Mouse (Mus musculus): ENCODE data around the gene Slc35f1. TPM values are rescaled to one million over a fixed set of nuclear protein-coding genes. Genes with fewer than 3 reads are reported as not detected.
"Not testable (repeated sequence)": the region's sequence is repeated elsewhere in the genome, so short reads cannot be mapped to it uniquely, and the experiment has no call there.

Gene Slc35f1
- polyA plus RNA-seq, 1 experiment from 2014 or later, result 40.1 TPM

DNA sequence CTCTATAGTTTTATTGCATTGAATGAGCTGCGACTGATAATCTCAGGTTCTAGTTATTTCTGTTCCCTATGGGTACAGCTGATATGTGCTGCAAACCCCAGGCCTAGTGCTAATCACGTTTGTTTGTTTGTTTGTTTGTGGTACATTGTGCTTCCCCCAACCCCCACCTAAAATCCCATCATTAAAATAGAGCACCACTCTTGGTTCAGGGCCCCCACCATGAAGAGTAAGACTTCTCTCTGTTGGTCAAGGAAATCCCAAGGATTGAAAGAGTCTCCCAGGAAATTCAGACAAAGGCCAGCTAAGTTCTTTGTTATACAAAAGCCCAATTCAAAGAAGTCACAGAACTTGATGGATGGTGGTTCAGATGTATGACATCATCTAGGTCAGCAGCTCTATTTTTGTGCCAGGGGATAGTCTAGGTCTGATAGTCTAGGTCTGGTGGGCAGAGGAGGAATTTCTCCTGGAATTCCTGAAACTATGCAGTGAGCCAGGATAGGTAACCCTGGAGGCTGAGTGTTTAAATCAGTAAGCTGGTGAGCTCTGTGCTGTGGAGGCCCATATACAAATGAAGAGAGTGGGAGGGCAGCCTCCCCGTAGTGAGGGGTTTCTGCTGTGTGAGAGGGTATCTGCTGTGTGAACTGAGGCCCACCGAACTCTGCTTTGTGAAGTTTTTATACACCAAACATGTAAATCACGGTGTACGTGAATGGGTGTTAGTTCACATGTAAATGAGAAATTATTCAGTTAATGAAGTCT lies 187.1 kb downstream of the Slc35f1 start:
- WGBS, result 9% methylated on average over 6 of the region's 6 CpGs
- no peaks in the 10 kb centered on the region for H3K9me3 ChIP-seq
- peak overlapping the region; percentile 70 for H3K27ac ChIP-seq (replicated peaks)
- no peak overlapping the region for H3K9ac ChIP-seq (replicated peaks)
- H3K4me2 ChIP-seq (replicated peaks), result no peak overlapping the region
- H3K27me3 ChIP-seq, result no peaks in the 10 kb centered on the region
- H3K4me1 ChIP-seq, result peaks cover 22% of the 10 kb centered on the region
- ATAC-seq (replicated peaks), result peak; percentile 88
- no peak overlapping the region for H3K4me3 ChIP-seq
- H3K36me3 ChIP-seq, result no peaks in the 10 kb centered on the region

DNA sequence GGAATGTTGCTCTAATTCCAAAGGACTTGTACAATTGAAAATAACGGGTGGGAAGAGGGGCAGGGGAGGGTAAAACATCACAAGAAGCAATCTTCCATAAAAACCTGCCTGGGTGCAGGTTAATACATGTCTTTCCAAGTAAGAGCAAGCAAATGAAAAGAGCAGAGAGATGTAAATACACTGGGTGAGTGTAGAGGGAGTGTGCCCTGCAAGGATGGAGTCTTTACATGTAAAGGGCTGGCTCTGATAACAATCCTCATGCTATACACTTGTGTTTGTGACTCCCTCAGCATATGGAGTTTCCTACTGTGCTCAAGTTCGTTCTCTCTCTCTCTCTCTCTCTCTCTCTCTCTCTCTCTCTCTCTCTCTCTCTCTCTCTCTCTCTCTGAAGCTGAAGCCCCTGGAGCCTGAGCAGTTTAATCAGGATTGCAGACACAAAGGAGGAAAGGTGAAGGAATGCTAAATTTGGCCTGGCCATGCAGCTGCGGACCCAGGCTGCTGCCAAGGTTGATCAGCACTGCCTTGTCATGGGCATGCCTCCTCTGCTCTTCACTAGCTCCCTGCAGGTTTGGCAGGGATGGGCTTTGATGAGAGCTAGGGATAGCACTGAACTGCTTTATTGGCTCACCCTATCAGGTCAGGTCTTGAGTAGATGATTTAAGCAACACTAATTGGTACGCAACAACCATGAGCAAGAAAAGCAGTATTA lies 187.9 kb downstream of the Slc35f1 start:
- peak overlapping the region; percentile 70 for H3K27ac ChIP-seq (replicated peaks)
- H3K9me3 ChIP-seq, result no peaks in the 10 kb centered on the region
- H3K4me2 ChIP-seq (replicated peaks), result no peak overlapping the region
- WGBS, result 21% methylated on average over 4 of the region's 4 CpGs
- H3K27me3 ChIP-seq, result no peaks in the 10 kb centered on the region
- no peaks in the 10 kb centered on the region for H3K36me3 ChIP-seq
- H3K4me3 ChIP-seq, result no peak overlapping the region
- peak; percentile 57 for ATAC-seq (replicated peaks)
- H3K9ac ChIP-seq (replicated peaks), result no peak overlapping the region
- peaks cover 23% of the 10 kb centered on the region for H3K4me1 ChIP-seq

DNA sequence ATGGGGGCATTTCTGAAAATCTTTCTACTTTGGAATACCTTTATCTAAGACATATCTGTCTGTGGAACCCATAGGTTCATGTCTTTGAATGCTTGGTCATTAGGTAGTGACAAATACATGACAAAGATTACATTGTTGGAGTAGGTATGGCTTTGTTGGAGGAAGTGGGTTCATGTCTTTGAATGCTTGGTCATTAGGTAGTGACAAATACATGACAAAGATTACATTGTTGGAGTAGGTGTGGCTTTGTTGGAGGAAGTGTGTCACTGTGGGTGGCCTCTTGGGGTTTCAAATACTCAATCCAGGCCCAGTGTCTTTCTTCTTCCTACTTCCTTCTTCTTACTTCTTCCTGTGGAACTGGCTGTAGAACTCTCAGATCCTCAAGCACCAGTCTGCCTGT lies 206.4 kb downstream of the Slc35f1 start:
- H3K9ac ChIP-seq (replicated peaks); ATAC-seq (replicated peaks); H3K36me3 ChIP-seq; H3K9me3 ChIP-seq; H3K27ac ChIP-seq (replicated peaks); H3K4me3 ChIP-seq; H3K4me1 ChIP-seq; H3K4me2 ChIP-seq (replicated peaks); H3K27me3 ChIP-seq: not testable (repeated sequence)

DNA sequence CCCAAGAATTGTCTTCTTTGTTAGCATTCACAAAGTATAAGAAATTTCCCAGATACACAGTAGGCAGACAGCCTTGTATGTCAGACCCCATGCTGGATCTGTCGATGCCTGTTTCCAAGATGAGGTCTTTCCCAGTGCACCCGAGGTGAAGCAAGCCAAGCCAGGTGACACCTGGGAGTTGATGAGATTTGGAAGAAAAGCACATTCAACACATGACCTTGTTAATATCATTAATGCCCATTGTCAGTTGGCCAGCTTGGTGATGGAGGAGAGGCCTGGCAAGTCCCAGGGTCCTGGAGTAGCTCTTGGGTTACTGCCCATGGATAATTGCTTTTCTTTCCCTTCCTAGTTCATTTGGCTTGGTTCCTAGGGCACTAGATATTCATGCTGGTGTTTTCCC lies 214.6 kb downstream of the Slc35f1 start:
- Histone ChIP-seq H3K36me3 (no peaks in the 10 kb centered on the region), H3K27me3 (no peaks in the 10 kb centered on the region), H3K9ac (replicated peaks) (no peak overlapping the region), H3K4me3 (no peak overlapping the region), H3K4me2 (replicated peaks) (no peak overlapping the region), H3K4me1 (peaks cover 8% of the 10 kb centered on the region), H3K9me3 (no peaks in the 10 kb centered on the region), H3K27ac (replicated peaks) (peak overlapping the region; percentile 65)
- peak; percentile 75 for ATAC-seq (replicated peaks)
- 37% methylated on average over 2 of the region's 2 CpGs for WGBS

DNA sequence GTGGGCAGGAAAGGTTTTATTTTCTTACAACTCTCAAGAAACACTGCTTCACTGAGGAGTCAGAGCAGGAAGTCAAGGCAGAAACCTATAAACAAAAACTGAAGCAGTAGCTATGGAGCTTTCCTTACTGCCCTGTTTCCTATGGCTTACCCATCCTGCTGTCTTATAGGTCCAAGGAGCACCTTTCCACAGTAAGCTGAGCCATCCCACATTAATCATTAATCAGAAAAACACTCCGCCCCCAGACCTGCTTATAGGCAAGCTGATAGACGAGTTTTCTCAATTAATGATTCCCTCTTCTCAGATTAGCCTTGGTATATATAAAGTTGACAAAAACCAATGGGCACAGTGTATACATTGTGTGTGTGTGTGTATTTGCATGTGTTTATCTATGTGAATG lies 221.4 kb downstream of the Slc35f1 start:
- Histone ChIP-seq H3K4me3 (no peak overlapping the region), H3K4me1 (peaks cover 5% of the 10 kb centered on the region; the same call in 1 of the 2 replicates), H3K27ac (replicated peaks) (no peak overlapping the region), H3K36me3 (no peaks in the 10 kb centered on the region), H3K9me3 (no peaks in the 10 kb centered on the region), H3K27me3 (no peaks in the 10 kb centered on the region), H3K9ac (replicated peaks) (no peak overlapping the region), H3K4me2 (replicated peaks) (no peak overlapping the region)
- no peak for ATAC-seq (replicated peaks)
- 80% methylated on average over 2 of the region's 2 CpGs for WGBS

DNA sequence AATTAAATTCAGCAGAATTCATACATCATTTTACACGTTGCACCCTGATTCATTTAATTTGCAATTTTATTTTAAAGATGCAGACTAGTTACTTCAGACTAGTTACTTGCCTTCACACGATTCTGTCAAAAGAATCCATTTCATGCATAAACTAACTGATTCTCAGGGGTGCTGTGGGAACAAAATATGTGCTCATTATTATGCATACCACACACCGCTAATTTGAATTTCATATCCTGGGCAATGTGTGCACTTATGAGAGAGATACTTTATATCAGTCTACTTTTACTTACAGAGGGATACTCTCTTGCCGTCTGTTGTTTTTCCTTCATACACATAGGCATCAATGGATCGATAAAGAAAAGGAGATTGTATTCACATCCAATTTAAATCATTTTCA lies 228.4 kb downstream of the Slc35f1 start:
- Histone ChIP-seq H3K4me3 (no peak overlapping the region), H3K4me1 (peaks cover 9% of the 10 kb centered on the region), H3K27me3 (no peaks in the 10 kb centered on the region), H3K4me2 (replicated peaks) (no peak overlapping the region), H3K27ac (replicated peaks) (0 out of 2 replicates have a peak overlapping the region, but pooled peaks have one; percentile 19), H3K9ac (replicated peaks) (no peak overlapping the region), H3K9me3 (no peaks in the 10 kb centered on the region), H3K36me3 (no peaks in the 10 kb centered on the region)
- WGBS, result 40% methylated on average over 5 of the region's 5 CpGs
- ATAC-seq (replicated peaks), result 0 out of 2 replicates have a peak, but pooled peaks have one; percentile 60

DNA sequence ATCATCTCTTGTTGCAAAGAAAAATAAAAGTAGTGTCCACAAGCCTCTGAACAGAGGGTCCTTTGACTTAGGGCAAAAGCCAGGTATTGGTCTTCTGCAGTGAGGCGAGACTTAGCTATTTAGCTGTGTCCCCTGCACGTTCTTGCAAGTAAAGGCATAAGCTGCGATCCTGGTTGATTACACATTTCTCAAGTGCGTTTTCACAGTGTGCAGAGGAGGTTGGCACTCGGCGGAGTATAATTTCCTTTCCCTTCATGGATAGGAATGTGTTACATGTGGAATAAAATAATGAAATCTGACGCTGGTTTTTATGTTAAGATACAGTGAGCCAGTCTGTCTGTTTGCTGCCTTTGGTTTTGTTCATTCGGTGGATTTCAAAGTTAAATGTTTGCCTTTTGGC lies 232.8 kb downstream of the Slc35f1 start:
- H3K4me2 ChIP-seq (replicated peaks), result no peak overlapping the region
- H3K4me1 ChIP-seq, result peaks cover 9% of the 10 kb centered on the region
- no peak overlapping the region for H3K9ac ChIP-seq (replicated peaks)
- WGBS, result 66% methylated on average over 8 of the region's 8 CpGs
- H3K9me3 ChIP-seq, result no peaks in the 10 kb centered on the region
- H3K27me3 ChIP-seq, result no peaks in the 10 kb centered on the region
- ATAC-seq (replicated peaks), result no peak
- peak overlapping the region; percentile 46 for H3K27ac ChIP-seq (replicated peaks)
- H3K36me3 ChIP-seq, result no peaks in the 10 kb centered on the region
- H3K4me3 ChIP-seq, result no peak overlapping the region

DNA sequence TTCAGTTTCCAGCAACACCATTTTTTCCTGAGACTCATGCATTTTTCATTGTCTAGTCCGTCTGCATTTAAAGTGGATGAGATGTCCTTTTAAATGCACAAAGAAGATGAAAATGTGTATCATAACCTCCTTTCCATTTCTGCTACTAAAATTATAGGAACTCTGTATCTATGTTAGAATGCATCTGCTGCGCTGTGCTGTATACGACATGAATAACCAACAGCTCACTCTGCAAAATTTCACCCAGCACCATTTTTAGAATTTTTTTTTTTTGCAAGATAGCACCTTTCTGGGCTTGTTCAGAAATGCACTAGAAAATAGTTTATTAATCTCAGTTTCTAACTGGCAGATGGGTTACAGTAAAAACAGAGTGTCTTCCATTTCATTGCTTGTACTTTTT lies 236.0 kb downstream of the Slc35f1 start:
- Histone ChIP-seq H3K4me2 (replicated peaks) (no peak overlapping the region), H3K4me3 (no peak overlapping the region), H3K9ac (replicated peaks) (no peak overlapping the region), H3K9me3 (no peaks in the 10 kb centered on the region), H3K27ac (replicated peaks) (peak overlapping the region; percentile 64), H3K36me3 (no peaks in the 10 kb centered on the region), H3K4me1 (0 out of 2 replicates have a peak, but pooled peaks cover 3% of the 10 kb centered on the region), H3K27me3 (no peaks in the 10 kb centered on the region)
- ATAC-seq (replicated peaks), result peak; percentile 48
- WGBS, result 65% methylated on average over 3 of the region's 3 CpGs

DNA sequence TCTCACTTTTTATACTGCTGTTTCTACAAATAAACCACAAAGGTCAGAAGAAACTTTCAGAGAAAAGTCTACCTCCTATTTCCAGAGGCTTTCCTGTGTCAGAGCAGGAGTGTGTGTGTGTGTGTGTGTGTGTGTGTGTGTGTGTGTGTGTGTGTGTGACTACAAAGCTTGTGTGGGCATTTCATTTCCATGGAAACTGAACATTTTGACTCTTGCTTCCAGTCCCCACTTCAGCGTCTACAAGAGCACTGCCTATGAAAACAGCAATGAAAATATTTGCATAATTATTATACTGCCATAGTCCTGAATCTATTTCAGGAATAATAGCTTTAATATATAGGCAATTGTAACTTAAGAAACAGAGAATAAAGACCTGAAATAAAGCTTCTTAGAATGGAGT lies 241.8 kb downstream of the Slc35f1 start:
- 25% methylated on average over 1 of the region's 1 CpGs for WGBS
- Histone ChIP-seq H3K9ac (replicated peaks) (no peak overlapping the region), H3K27me3 (no peaks in the 10 kb centered on the region), H3K4me2 (replicated peaks) (no peak overlapping the region), H3K4me1 (no peaks in the 10 kb centered on the region), H3K36me3 (no peaks in the 10 kb centered on the region), H3K4me3 (no peak overlapping the region), H3K9me3 (no peaks in the 10 kb centered on the region), H3K27ac (replicated peaks) (no peak overlapping the region)
- ATAC-seq (replicated peaks), result no peak

DNA sequence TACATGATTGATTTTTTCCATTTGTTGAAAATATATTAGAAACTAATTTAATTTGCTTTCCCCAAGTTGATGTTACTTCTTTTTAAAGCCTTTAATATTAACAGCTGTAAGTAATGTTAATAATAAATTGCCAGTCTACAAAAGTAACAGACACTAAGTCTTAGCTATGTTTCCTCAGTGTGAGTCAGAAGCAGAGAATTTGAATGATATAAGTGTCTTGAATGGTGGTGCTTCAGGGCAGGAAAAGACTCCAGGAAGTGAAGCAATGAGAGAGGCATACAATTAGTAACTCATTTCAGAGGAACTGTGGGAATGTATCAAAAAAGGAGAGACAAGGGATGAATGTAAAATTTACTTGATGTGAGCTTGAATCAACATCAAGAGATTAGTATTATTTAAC lies 244.3 kb downstream of the Slc35f1 start:
- Histone ChIP-seq H3K9ac (replicated peaks) (no peak overlapping the region), H3K4me3 (no peak overlapping the region), H3K36me3 (no peaks in the 10 kb centered on the region), H3K27ac (replicated peaks) (no peak overlapping the region), H3K27me3 (no peaks in the 10 kb centered on the region), H3K4me2 (replicated peaks) (no peak overlapping the region), H3K9me3 (no peaks in the 10 kb centered on the region), H3K4me1 (no peaks in the 10 kb centered on the region)
- no peak for ATAC-seq (replicated peaks)

DNA sequence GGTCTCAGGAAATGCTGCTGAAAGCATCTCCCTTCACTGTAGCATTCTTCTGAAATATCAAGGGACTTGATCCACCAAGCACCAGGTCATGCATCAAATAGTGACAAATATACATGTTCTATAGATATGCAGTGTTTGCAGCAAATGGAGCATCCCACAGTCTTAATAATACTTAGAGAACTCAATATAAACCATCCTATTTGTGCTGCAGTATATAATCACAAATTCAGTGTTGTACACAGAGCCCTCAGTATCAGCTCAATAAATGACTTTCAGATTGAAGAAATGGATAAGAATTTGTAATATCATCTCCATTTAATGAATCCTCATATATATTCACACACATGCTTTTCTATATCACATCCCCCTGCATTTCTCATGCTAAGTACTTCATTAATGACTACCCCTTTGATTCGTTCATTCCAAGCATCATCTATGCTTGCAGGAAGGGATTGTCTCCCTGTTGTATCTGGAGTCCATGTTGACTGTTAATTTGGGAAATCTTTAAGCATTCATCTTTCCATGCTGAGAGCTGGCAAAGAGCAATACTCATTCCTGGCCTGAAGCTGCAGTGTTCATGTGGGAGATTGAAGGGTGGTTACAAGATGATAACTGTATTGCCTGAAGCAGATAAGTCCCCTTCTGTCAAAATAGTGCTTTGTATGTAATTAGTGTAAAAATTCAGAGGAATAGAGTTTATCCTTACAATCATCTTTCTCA lies 249.9 kb downstream of the Slc35f1 start:
- Histone ChIP-seq H3K9me3 (no peaks in the 10 kb centered on the region), H3K4me3 (no peak overlapping the region), H3K9ac (replicated peaks) (no peak overlapping the region), H3K27ac (replicated peaks) (peak overlapping the region; percentile 76), H3K27me3 (no peaks in the 10 kb centered on the region), H3K36me3 (no peaks in the 10 kb centered on the region), H3K4me1 (peaks cover 12% of the 10 kb centered on the region), H3K4me2 (replicated peaks) (no peak overlapping the region)
- peak; percentile 87 for ATAC-seq (replicated peaks)
- 35% methylated on average over 1 of the region's 1 CpGs for WGBS

DNA sequence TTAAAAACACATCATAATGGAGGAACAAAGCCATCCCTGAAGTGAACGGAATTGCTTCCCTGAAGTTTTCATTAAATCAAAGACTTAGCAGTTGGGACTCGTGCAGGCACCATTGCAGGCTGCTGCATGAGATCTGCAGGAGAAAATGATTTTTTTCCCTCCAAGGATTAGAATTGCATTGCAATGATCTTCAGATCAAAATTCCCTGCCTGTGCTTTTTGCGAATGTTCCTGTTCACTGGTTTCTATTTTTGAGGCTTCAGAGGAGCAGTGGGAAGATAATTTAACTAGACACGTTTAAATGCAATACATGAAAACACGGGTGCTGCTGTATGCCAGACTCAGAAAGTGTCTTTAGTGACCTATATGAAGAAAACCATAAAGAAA lies 250.5 kb downstream of the Slc35f1 start:
- peaks cover 12% of the 10 kb centered on the region for H3K4me1 ChIP-seq
- H3K27ac ChIP-seq (replicated peaks), result peak overlapping the region; percentile 76
- no peaks in the 10 kb centered on the region for H3K27me3 ChIP-seq
- H3K4me2 ChIP-seq (replicated peaks), result no peak overlapping the region
- peak; percentile 74 for ATAC-seq (replicated peaks)
- H3K4me3 ChIP-seq, result no peak overlapping the region
- no peaks in the 10 kb centered on the region for H3K9me3 ChIP-seq
- WGBS, result 39% methylated on average over 5 of the region's 5 CpGs
- H3K36me3 ChIP-seq, result no peaks in the 10 kb centered on the region
- no peak overlapping the region for H3K9ac ChIP-seq (replicated peaks)

All from forebrain, embryonic 15.5 days (tissue).